ENCODE assay signal across 8 mouse cellular contexts in the genomic region with DNA sequence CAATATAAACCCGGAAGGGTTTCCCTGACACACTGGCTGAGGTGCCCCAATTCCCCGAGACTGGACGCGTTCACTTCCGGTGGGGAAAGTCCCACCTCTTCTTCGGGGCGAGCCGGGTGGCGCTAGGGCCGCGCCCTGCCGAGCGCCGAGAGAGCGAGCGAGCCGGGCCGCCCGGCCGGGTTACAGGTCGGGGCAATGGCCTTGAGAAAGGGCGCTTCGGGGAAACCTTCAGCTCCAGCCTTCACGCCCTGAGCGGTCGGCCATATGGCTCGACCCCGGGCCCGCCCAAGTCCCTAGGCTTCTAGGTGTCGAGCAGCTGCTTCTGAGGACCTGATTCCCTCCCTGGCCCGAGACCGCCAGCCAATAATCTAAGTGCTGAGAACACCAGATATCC. TPM values are rescaled to one million over a fixed set of nuclear protein-coding genes. Genes with fewer than 3 reads are reported as not detected.
A peak's percentile ranks its signal among the peaks of the same experiment; 100 is the strongest.
DNase-seq lines count a peak whose midpoint lies in the region; ATAC-seq and TF ChIP-seq lines count a peak whose summit lies in the region.

No protein-coding gene starts in this region.

- in situ Hi-C loops in ES-E14 (cut with MboI; ENCODE audit: low sequenced_read_pairs in 2 of 2, unreplicated experiment in 2 of 2), result no loop called here

- intact Hi-C loops in heart, postnatal 10 days (cut with DNase I), result loop anchor here (10.0 kb wide), 1 partner anchor 344 kb away; no protein-coding TSS in a partner anchor

- TF ChIP-seq CTCF in lung, adult 2 months (IDR thresholded peaks at IDR 0.05; ENCODE audit: insufficient read depth, low read length), result no peak
- TF ChIP-seq CTCF in olfactory bulb, adult 2 months (IDR thresholded peaks at IDR 0.05; ENCODE audit: insufficient read depth, low read depth, low read length), result no peak

- WGBS in forebrain, embryonic 13.5 days, result 18% methylated on average over 18 of the region's 32 CpGs
- WGBS in large intestine, adult 2 months, result 20% methylated on average over 32 of the region's 32 CpGs
- 31% methylated on average over 31 of the region's 32 CpGs for WGBS in lung, adult 2 months
- WGBS in olfactory bulb, adult 2 months, result 21% methylated on average over 32 of the region's 32 CpGs

- H3K4me3 ChIP-seq in ES-E14 (ENCODE audit: insufficient read depth in 1 of 2, low read depth in 1 of 2, low read length in 2 of 2, poor library complexity in 1 of 2, severe bottlenecking in 1 of 2), result peak overlapping the region; percentile 81 to 90
- H3K4me3 ChIP-seq in forebrain, embryonic 13.5 days, result peak overlapping the region; percentile 53
- H3K4me3 ChIP-seq in lung, adult 2 months (replicated peaks; ENCODE audit: extremely low read depth, low read depth, low read length), result peak overlapping the region; percentile 78
- H3K4me3 ChIP-seq in olfactory bulb, adult 2 months (ENCODE audit: insufficient read depth, low read depth, low read length), result peak overlapping the region; percentile 82

- H3K27me3 ChIP-seq in forebrain, embryonic 13.5 days, result no peaks in the 10 kb centered on the region

- H3K9ac ChIP-seq in ES-E14 (ENCODE audit: insufficient read depth, low read depth, low read length, poor library complexity, severe bottlenecking), result peak overlapping the region; percentile 84
- H3K9ac ChIP-seq in forebrain, embryonic 13.5 days, result peak overlapping the region; percentile 78

- H3K36me3 ChIP-seq in ES-E14 (ENCODE audit: control insufficient read depth, insufficient read depth, low read length, poor library complexity, severe bottlenecking), result no peaks in the 10 kb centered on the region
- H3K36me3 ChIP-seq in forebrain, embryonic 13.5 days (ENCODE audit: poor library complexity, severe bottlenecking), result peaks cover 8% of the 10 kb centered on the region; the same call in 1 of the 2 replicates

- TF ChIP-seq POLR2A in lung, adult 2 months (IDR thresholded peaks at IDR 0.05; ENCODE audit: borderline replicate concordance, extremely low read depth, low read depth, low read length), result peak; percentile 34; the same call in 1 of the 2 replicates
- no peak for TF ChIP-seq POLR2A in olfactory bulb, adult 2 months (IDR thresholded peaks at IDR 0.05; ENCODE audit: insufficient read depth, low read depth, low read length)

- peak overlapping the region; percentile 62 for H3K4me2 ChIP-seq in forebrain, embryonic 13.5 days

- H3K27ac ChIP-seq in ES-E14 (ENCODE audit: insufficient read depth, low read depth, low read length, poor library complexity, severe bottlenecking), result peak overlapping the region; percentile 64; the same call in 1 of the 2 replicates
- H3K27ac ChIP-seq in forebrain, embryonic 13.5 days, result peak overlapping the region; percentile 89
- peak overlapping the region; percentile 76 for H3K27ac ChIP-seq in olfactory bulb, adult 2 months (ENCODE audit: insufficient read depth, low read depth, low read length)

- DNase-seq in ES-E14 (ENCODE audit: low read depth, low spot score), result no peak
- peak; percentile 69 for DNase-seq in c-Kit-positive CD71-positive TER-119-positive erythroid progenitor cells, embryonic 14.5 days (ENCODE audit: low spot score)
- peak; percentile 80 to 82 for DNase-seq in heart, postnatal 10 days
- DNase-seq in large intestine, adult 2 months (ENCODE audit: low read depth, low spot score), result peak; percentile 32
- DNase-seq in lung, adult 2 months, result peak; percentile 62
- peak; percentile 49 to 69 for DNase-seq in thymus, adult 18-20 months

- ATAC-seq in forebrain, embryonic 13.5 days, result peak; percentile 93

- no peaks in the 10 kb centered on the region for H3K4me1 ChIP-seq in ES-E14 (ENCODE audit: control insufficient read depth in 2 of 2, insufficient read depth in 2 of 2, low read length in 2 of 2, poor library complexity in 1 of 2)
- peaks cover 4% of the 10 kb centered on the region; the same call in 1 of the 2 replicates for H3K4me1 ChIP-seq in forebrain, embryonic 13.5 days
- peaks cover 2% of the 10 kb centered on the region; the same call in 1 of the 2 replicates for H3K4me1 ChIP-seq in lung, adult 2 months (ENCODE audit: control insufficient read depth, insufficient read depth, low read length)
- H3K4me1 ChIP-seq in olfactory bulb, adult 2 months (ENCODE audit: control insufficient read depth, insufficient read depth, low read length), result peaks cover 4% of the 10 kb centered on the region; the same call in 1 of the 2 replicates

- H3K9me3 ChIP-seq in ES-E14 (ENCODE audit: control insufficient read depth, insufficient read depth, low read depth, low read length), result no peaks in the 10 kb centered on the region
- H3K9me3 ChIP-seq in forebrain, embryonic 13.5 days (replicated peaks), result no peaks in the 10 kb centered on the region

TF ChIP-seq in ES-E14, 5 proteins besides CTCF, POLR2A, EP300 and RAD21:
- TF ChIP-seq ZNF384 (IDR thresholded peaks at IDR 0.05; ENCODE audit: low read depth, low read length) (no peak), MAFK (IDR thresholded peaks at IDR 0.05; ENCODE audit: insufficient read depth, low read depth, low read length) (no peak), ZC3H11A (IDR thresholded peaks at IDR 0.05; ENCODE audit: borderline replicate concordance, low read depth, low read length) (no peak)

RNA-seq across cellular contexts. Expression of gene Rap2c, which starts 1.0 kb away (rescaled TPM):
- total RNA-seq in ES-E14 (2012; rRNA removed), result 9.0 and 13.8 TPM in 2 replicates
- 14.6 and 16.4 TPM in 2 replicates for polyA plus RNA-seq in forebrain, embryonic 13.5 days (2015; fragmentation: Nextera tagmentation; extraction: Ambion mirVana)
- 10 to 100 TPM; 31.4 to 32.6 TPM for total RNA-seq in heart, postnatal 10 days (2021)
- polyA plus RNA-seq in large intestine, adult 2 months (2012; rRNA removed), result 5.3 and 9.0 TPM in 2 replicates
- 2.0 and 3.8 TPM in 2 replicates for polyA plus RNA-seq in lung, adult 2 months (2012; rRNA removed)
- not detected in 2 replicates for polyA plus RNA-seq in olfactory bulb, adult 2 months (2012; ENCODE audit: insufficient read depth, insufficient read length, low replicate concordance, missing spikeins)
